Mouse (Mus musculus) embryonic facial prominence, embryonic 11.5 days (tissue): ENCODE data around the gene Rapgef4. TPM values are rescaled to one million over a fixed set of nuclear protein-coding genes. Genes with fewer than 3 reads are reported as not detected.
A peak's percentile ranks its signal among the peaks of the same experiment; 100 is the strongest.

ENCODE experiments used
- ATAC-seq: fragments of 200-750 bp; cut with Nextera tagmentation; replicated peaks from 2 replicates; pipeline ENCODE4 v1.8.0; 2017; ENCODE audit warnings: low read depth; ENCODE audit not compliant: insufficient number of reproducible peaks, low FRiP score, low TSS enrichment
- DNase-seq: peaks from one replicate; pipeline ENCODE4 v3.0.0-alpha.2; 2015; ENCODE audit warnings: low spot score
- H3K27ac ChIP-seq: fragments of 300-500 bp; sonication (generic); replicated peaks from 2 replicates; pipeline ENCODE4 v1.5.1; 2014; ENCODE audit warnings: mild to moderate bottlenecking, low read depth, low read length, control low read depth
- H3K27me3 ChIP-seq: fragments of 300-500 bp; sonication (generic); 2 replicates; pipeline ENCODE4 v1.6.1; 2014; ENCODE audit warnings: mild to moderate bottlenecking, low read length, moderate library complexity, mixed read lengths; ENCODE audit not compliant: control insufficient read depth, insufficient read depth
- H3K36me3 ChIP-seq: fragments of 300-500 bp; sonication (generic); replicated peaks from 2 replicates; pipeline ENCODE4 v1.6.1; 2014; ENCODE audit warnings: low read depth, mild to moderate bottlenecking, low read length, moderate library complexity, mixed read lengths; ENCODE audit not compliant: control insufficient read depth, insufficient read depth
- H3K4me1 ChIP-seq: fragments of 300-500 bp; sonication (generic); 2 replicates; pipeline ENCODE4 v1.6.1; 2014; ENCODE audit warnings: low read length, mixed read lengths; ENCODE audit not compliant: control insufficient read depth, insufficient read depth
- H3K4me2 ChIP-seq: fragments of 300-500 bp; sonication (generic); 2 replicates; pipeline ENCODE4 v1.6.1; 2014; ENCODE audit warnings: low read depth, mild to moderate bottlenecking, control low read depth, low read length, moderate library complexity
- H3K4me3 ChIP-seq: fragments of 300-500 bp; sonication (generic); 2 replicates; pipeline ENCODE4 v1.5.1; 2014; ENCODE audit warnings: low read depth, low read length, control low read depth
- H3K9ac ChIP-seq: fragments of 300-500 bp; sonication (generic); replicated peaks from 2 replicates; pipeline ENCODE4 v1.6.1; 2014; ENCODE audit warnings: mild to moderate bottlenecking, control low read depth, low read length
- H3K9me3 ChIP-seq: fragments of 300-500 bp; sonication (generic); replicated peaks from 2 replicates; pipeline ENCODE4 v1.6.1; 2016; ENCODE audit warnings: mild to moderate bottlenecking, low read length, inconsistent platforms, mixed read lengths; ENCODE audit not compliant: control insufficient read depth
- WGBS: fragments of 180-500 bp; shearing (Covaris S2); extraction: QIAGEN DNeasy Blood & Tissue Kit; methylation state at CpG from one replicate; pipeline ENCODE4 v1.1.7; 2014; 5-methylcytosine and 5-hydroxymethylcytosine counted together
- polyA plus RNA-seq: library from polyadenylated mRNA; unstranded; fragments of >200 nt; fragmentation: Nextera tagmentation; extraction: Ambion mirVana; gene quantifications from 2 replicates; pipeline ENCODE4 v1.2.1, GENCODE M21; 2014

The Rapgef4 gene
- polyA plus RNA-seq, 1 experiment from 2014 or later, result 3.6 TPM

GRCm38 (mm10) chr2:72197026-72197425, 216.0 kb downstream of the Rapgef4 start:
- Histone ChIP-seq H3K4me2 (no peak overlapping the region), H3K4me3 (no peak overlapping the region), H3K27me3 (no peaks in the 10 kb centered on the region), H3K36me3 (no peaks in the 10 kb centered on the region), H3K9me3 (no peaks in the 10 kb centered on the region), H3K27ac (no peak overlapping the region), H3K4me1 (no peaks in the 10 kb centered on the region), H3K9ac (no peak overlapping the region)
- DNase-seq, result peak; percentile 26
- 37% methylated on average over 3 of the region's 3 CpGs for whole genome bisulfite sequencing
- ATAC-seq, result no peak

GRCm38 (mm10) chr2:72199451-72199850, 218.4 kb downstream of the Rapgef4 start:
- Histone ChIP-seq H3K9me3 (no peaks in the 10 kb centered on the region), H3K27ac (no peak overlapping the region), H3K4me3 (no peak overlapping the region), H3K9ac (no peak overlapping the region), H3K4me2 (no peak overlapping the region), H3K36me3 (no peaks in the 10 kb centered on the region), H3K27me3 (no peaks in the 10 kb centered on the region), H3K4me1 (no peaks in the 10 kb centered on the region)
- no peak for DNase-seq
- no peak for ATAC-seq
- WGBS, result 79% methylated on average over 2 of the region's 2 CpGs

GRCm38 (mm10) chr2:72201506-72201905, 220.5 kb downstream of the Rapgef4 start:
- no peak overlapping the region for H3K4me3 ChIP-seq
- no peak overlapping the region for H3K4me2 ChIP-seq
- H3K27me3 ChIP-seq, result no peaks in the 10 kb centered on the region
- DNase-seq (no peak), ATAC-seq (no peak)
- H3K27ac ChIP-seq, result no peak overlapping the region
- H3K9me3 ChIP-seq, result no peaks in the 10 kb centered on the region
- no peaks in the 10 kb centered on the region for H3K36me3 ChIP-seq
- no peaks in the 10 kb centered on the region for H3K4me1 ChIP-seq
- WGBS, result 25% methylated on average over 9 of the region's 9 CpGs
- no peak overlapping the region for H3K9ac ChIP-seq

- WGBS, result 81% methylated on average over 6 of the region's 6 CpGs
- no peak overlapping the region for H3K4me2 ChIP-seq
- no peaks in the 10 kb centered on the region for H3K36me3 ChIP-seq
- ATAC-seq (no peak), DNase-seq (no peak)
- no peak overlapping the region for H3K9ac ChIP-seq
- H3K4me1 ChIP-seq, result no peaks in the 10 kb centered on the region
- no peak overlapping the region for H3K27ac ChIP-seq
- H3K4me3 ChIP-seq, result no peak overlapping the region
- H3K9me3 ChIP-seq, result no peaks in the 10 kb centered on the region
- no peaks in the 10 kb centered on the region for H3K27me3 ChIP-seq
Observed at GRCm38 (mm10) chr2:72202252-72202651, 221.2 kb downstream of the Rapgef4 start.

GRCm38 (mm10) chr2:72203609-72204008, 222.6 kb downstream of the Rapgef4 start:
- Histone ChIP-seq H3K27ac (no peak overlapping the region; the same call in 1 of the 2 replicates), H3K36me3 (no peaks in the 10 kb centered on the region), H3K4me1 (no peaks in the 10 kb centered on the region), H3K27me3 (no peaks in the 10 kb centered on the region), H3K9ac (no peak overlapping the region), H3K9me3 (no peaks in the 10 kb centered on the region), H3K4me2 (no peak overlapping the region), H3K4me3 (no peak overlapping the region)
- 12% methylated on average over 5 of the region's 5 CpGs for WGBS
- ATAC-seq (0 out of 2 replicates have a peak, but pooled peaks have one; percentile 23), DNase-seq (peak; percentile 86)

- WGBS, result 92% methylated on average over 5 of the region's 5 CpGs
- H3K27me3 ChIP-seq, result no peaks in the 10 kb centered on the region
- DNase-seq (no peak), ATAC-seq (no peak)
- no peak overlapping the region for H3K27ac ChIP-seq
- no peaks in the 10 kb centered on the region for H3K9me3 ChIP-seq
- no peaks in the 10 kb centered on the region for H3K36me3 ChIP-seq
- no peaks in the 10 kb centered on the region for H3K4me1 ChIP-seq
- no peak overlapping the region for H3K9ac ChIP-seq
- H3K4me2 ChIP-seq, result no peak overlapping the region
- H3K4me3 ChIP-seq, result no peak overlapping the region
Observed at GRCm38 (mm10) chr2:72205869-72206268, 224.8 kb downstream of the Rapgef4 start.

GRCm38 (mm10) chr2:72206530-72207248, 225.6 kb downstream of the Rapgef4 start:
- H3K36me3 ChIP-seq, result no peaks in the 10 kb centered on the region
- no peak overlapping the region for H3K27ac ChIP-seq
- no peak for ATAC-seq
- H3K4me3 ChIP-seq, result no peak overlapping the region
- no peaks in the 10 kb centered on the region for H3K4me1 ChIP-seq
- H3K27me3 ChIP-seq, result no peaks in the 10 kb centered on the region
- DNase-seq, result no peak
- 91% methylated on average over 4 of the region's 4 CpGs for WGBS
- no peak overlapping the region for H3K9ac ChIP-seq
- no peaks in the 10 kb centered on the region for H3K9me3 ChIP-seq
- H3K4me2 ChIP-seq, result no peak overlapping the region

GRCm38 (mm10) chr2:72217336-72217735, 236.3 kb downstream of the Rapgef4 start:
- H3K27ac ChIP-seq, result no peak overlapping the region
- no peak overlapping the region for H3K4me3 ChIP-seq
- no peaks in the 10 kb centered on the region for H3K4me1 ChIP-seq
- no peak overlapping the region for H3K4me2 ChIP-seq
- no peak overlapping the region for H3K9ac ChIP-seq
- WGBS, result 76% methylated on average over 3 of the region's 3 CpGs
- H3K36me3 ChIP-seq, result no peaks in the 10 kb centered on the region
- DNase-seq, result no peak
- ATAC-seq, result no peak
- H3K27me3 ChIP-seq, result no peaks in the 10 kb centered on the region
- no peaks in the 10 kb centered on the region for H3K9me3 ChIP-seq
